Mouse (Mus musculus) liver, embryonic 13.5 days (tissue): ENCODE measurements around the gene Pvr. TPM values are rescaled to one million over a fixed set of nuclear protein-coding genes. Genes with fewer than 3 reads are reported as not detected.

ENCODE experiments used
- ATAC-seq: fragments of 200-750 bp; cut with Nextera tagmentation; 2 replicates; pipeline ENCODE4 v1.8.0; 2017; ENCODE audit warnings: low read depth, mild to moderate bottlenecking, moderate number of reproducible peaks, moderate library complexity
- DNase-seq: peaks from one replicate; pipeline ENCODE4 v3.0.0; 2022
- H3K27ac ChIP-seq: fragments of 300-500 bp; sonication (generic); 2 replicates; pipeline ENCODE4 v1.5.1; 2015; ENCODE audit warnings: moderate library complexity, mild to moderate bottlenecking, inconsistent platforms
- H3K27me3 ChIP-seq: fragments of 300-500 bp; sonication (generic); 2 replicates; pipeline ENCODE4 v1.6.1; 2015; ENCODE audit warnings: mild to moderate bottlenecking, inconsistent platforms
- H3K36me3 ChIP-seq: fragments of 300-500 bp; sonication (generic); 2 replicates; pipeline ENCODE4 v1.6.1; 2015; ENCODE audit warnings: mild to moderate bottlenecking, inconsistent platforms
- H3K4me1 ChIP-seq: fragments of 300-500 bp; sonication (generic); replicated peaks from 2 replicates; pipeline ENCODE4 v1.6.1; 2015; ENCODE audit warnings: inconsistent platforms
- H3K4me2 ChIP-seq: fragments of 300-500 bp; sonication (generic); 2 replicates; pipeline ENCODE4 v1.6.1; 2015; ENCODE audit warnings: inconsistent platforms, mild to moderate bottlenecking, moderate library complexity
- H3K4me3 ChIP-seq: fragments of 300-500 bp; sonication (generic); replicated peaks from 2 replicates; pipeline ENCODE4 v1.5.1; 2015; ENCODE audit warnings: mild to moderate bottlenecking, inconsistent platforms
- H3K9ac ChIP-seq: fragments of 300-500 bp; sonication (generic); 2 replicates; pipeline ENCODE4 v1.6.1; 2015; ENCODE audit warnings: mild to moderate bottlenecking, inconsistent platforms
- H3K9me3 ChIP-seq: fragments of 300-500 bp; sonication (generic); replicated peaks from 2 replicates; pipeline ENCODE4 v1.6.1; 2016; ENCODE audit warnings: inconsistent platforms
- WGBS: fragments of 180-500 bp; shearing (Covaris S2); methylation state at CpG from one replicate; pipeline ENCODE4 v1.1.7; 2015; ENCODE audit not compliant: insufficient replicate concordance; 5-methylcytosine and 5-hydroxymethylcytosine counted together
- polyA plus RNA-seq: library from polyadenylated mRNA; unstranded; fragments of >200 nt; fragmentation: Nextera tagmentation; extraction: Ambion mirVana; gene quantifications from 2 replicates; pipeline ENCODE4 v1.2.1, GENCODE M21; 2015

Pvr gene
- polyA plus RNA-seq, 1 experiment from 2014 or later: 2.2 TPM

DNA sequence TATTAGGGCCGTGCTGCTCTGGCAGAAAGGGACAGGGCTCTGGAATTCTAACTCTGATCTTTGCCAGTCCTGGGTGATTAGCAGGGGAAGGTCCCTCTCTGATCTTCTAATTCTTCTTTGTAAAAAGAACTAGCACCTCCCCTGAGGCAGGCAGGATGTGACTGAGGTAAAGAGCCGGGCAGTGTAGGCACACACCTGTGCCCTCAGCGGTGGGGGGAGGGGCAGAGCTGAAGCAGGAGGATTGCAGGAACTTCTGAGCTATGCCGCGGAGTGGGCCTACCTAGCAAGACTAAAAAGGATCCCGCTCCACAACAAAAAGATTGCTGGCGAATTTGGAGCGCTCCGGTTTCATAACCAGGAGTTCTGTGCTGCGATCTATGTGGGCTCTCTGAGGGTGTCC lies 29.0 kb upstream of the Pvr start:
- H3K9me3 ChIP-seq: no peaks in the 10 kb centered on the region
- H3K4me3 ChIP-seq: no peak overlapping the region
- DNase-seq (no peak), ATAC-seq (no peak)
- no peaks in the 10 kb centered on the region for H3K27me3 ChIP-seq
- no peak overlapping the region for H3K27ac ChIP-seq
- no peaks in the 10 kb centered on the region for H3K36me3 ChIP-seq
- no peak overlapping the region for H3K9ac ChIP-seq
- no peak overlapping the region for H3K4me2 ChIP-seq
- WGBS: 62% methylated on average over 10 of the region's 10 CpGs
- no peaks in the 10 kb centered on the region for H3K4me1 ChIP-seq

DNA sequence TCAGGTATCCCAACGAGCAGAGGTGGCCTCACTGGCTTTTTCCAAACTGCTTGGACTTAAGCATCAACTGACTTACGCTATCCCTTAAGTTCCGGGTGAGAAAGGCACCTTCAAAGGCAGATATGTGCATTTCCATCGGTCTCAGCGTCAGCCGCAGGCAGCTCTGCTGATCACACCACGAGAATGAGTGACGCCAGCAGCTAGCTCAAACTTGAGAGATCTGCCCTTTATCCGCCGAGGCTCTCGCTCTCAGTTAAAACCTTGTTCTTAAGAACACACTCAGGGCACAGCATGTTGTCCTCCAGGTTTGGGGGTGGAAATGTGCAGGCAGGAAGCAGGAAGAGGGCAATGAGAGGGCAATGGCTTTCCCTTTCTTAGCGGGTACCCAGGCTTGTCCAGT lies 28.0 kb upstream of the Pvr start:
- ATAC-seq: no peak
- WGBS: 64% methylated on average over 12 of the region's 12 CpGs
- no peaks in the 10 kb centered on the region for H3K9me3 ChIP-seq
- no peaks in the 10 kb centered on the region for H3K27me3 ChIP-seq
- H3K27ac ChIP-seq: no peak overlapping the region
- no peak for DNase-seq
- no peaks in the 10 kb centered on the region for H3K4me1 ChIP-seq
- H3K36me3 ChIP-seq: no peaks in the 10 kb centered on the region
- no peak overlapping the region for H3K9ac ChIP-seq
- no peak overlapping the region for H3K4me2 ChIP-seq
- H3K4me3 ChIP-seq: no peak overlapping the region

DNA sequence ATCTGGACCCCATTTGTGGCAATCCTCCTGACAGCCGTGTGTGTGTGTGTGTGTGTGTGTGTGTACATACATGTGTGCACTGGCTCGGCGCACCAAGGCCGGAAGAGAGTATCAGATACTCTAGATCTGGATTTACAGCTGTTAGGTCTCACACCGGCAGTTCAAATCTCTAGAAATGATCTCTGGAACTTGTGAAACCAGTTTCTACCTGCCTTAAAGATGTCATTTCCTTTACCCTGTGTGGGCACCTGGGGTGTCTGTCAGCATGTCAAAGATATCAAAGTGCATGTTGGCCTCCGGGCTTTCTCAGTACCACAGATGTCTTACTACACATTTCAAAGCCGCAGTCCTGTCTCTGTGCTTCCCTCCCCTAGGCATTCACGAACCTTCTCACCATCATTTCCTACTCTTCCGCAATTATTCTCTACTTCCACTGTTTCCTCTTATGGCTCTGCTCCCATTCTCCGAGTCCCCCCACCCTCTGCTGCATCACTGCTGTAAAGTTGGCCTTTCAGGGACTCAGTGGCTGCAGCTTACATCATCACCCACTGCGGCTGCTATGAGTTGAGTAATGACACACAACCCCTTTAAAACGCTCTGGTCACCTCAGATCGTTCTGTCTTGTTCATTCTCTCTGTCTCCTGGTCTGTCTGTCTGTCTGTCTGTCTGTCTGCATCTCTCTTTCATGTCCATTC lies 25.0 kb upstream of the Pvr start:
- Histone ChIP-seq H3K9ac (no peak overlapping the region), H3K27me3 (no peaks in the 10 kb centered on the region), H3K4me2 (no peak overlapping the region), H3K4me3 (no peak overlapping the region), H3K36me3 (no peaks in the 10 kb centered on the region), H3K4me1 (no peaks in the 10 kb centered on the region), H3K9me3 (no peaks in the 10 kb centered on the region), H3K27ac (no peak overlapping the region)
- DNase-seq (no peak), ATAC-seq (no peak)
- WGBS: 64% methylated on average over 13 of the region's 13 CpGs

DNA sequence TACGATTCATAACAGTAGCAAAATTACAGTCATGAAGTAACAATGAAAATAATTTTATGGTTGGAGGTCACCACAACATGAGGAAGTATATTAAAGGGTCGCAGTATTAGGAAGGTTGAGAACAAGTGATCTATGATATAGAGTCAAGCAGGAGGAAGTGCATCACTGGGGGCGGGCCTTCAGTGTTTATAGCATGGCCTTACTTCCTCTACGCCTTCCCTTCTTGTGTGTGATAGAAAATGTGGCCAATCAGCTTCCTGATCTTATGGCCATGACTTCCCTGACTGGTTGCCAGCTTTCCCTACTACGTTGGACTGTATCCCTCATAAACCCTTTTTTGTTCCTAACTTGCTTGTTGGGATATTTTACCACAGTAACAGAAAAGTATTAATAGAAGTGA lies 24.2 kb upstream of the Pvr start:
- no peaks in the 10 kb centered on the region for H3K9me3 ChIP-seq
- no peak overlapping the region for H3K27ac ChIP-seq
- ATAC-seq (no peak), DNase-seq (no peak)
- H3K36me3 ChIP-seq: no peaks in the 10 kb centered on the region
- H3K4me2 ChIP-seq: no peak overlapping the region
- H3K9ac ChIP-seq: no peak overlapping the region
- H3K4me1 ChIP-seq: no peaks in the 10 kb centered on the region
- no peaks in the 10 kb centered on the region for H3K27me3 ChIP-seq
- WGBS: 68% methylated on average over 5 of the region's 5 CpGs
- no peak overlapping the region for H3K4me3 ChIP-seq

- Histone ChIP-seq H3K4me3 (no peak overlapping the region), H3K4me1 (peaks cover 2% of the 10 kb centered on the region; the same call in 1 of the 2 replicates), H3K27me3 (no peaks in the 10 kb centered on the region), H3K36me3 (no peaks in the 10 kb centered on the region), H3K9me3 (no peaks in the 10 kb centered on the region), H3K9ac (no peak overlapping the region), H3K4me2 (no peak overlapping the region), H3K27ac (no peak overlapping the region)
- DNase-seq: no peak
- WGBS: 72% methylated on average over 8 of the region's 8 CpGs
- no peak for ATAC-seq
Observed at GRCm38 (mm10) chr7:19944709-19945108, 23.7 kb upstream of the Pvr start.

GRCm38 (mm10) chr7:19940256-19940655 lies 19.3 kb upstream of the Pvr start:
- Histone ChIP-seq H3K27me3 (no peaks in the 10 kb centered on the region), H3K9me3 (no peaks in the 10 kb centered on the region), H3K4me3 (no peak overlapping the region), H3K27ac (no peak overlapping the region), H3K4me1 (peaks cover 5% of the 10 kb centered on the region), H3K4me2 (no peak overlapping the region), H3K36me3 (no peaks in the 10 kb centered on the region), H3K9ac (no peak overlapping the region)
- WGBS: 10% methylated on average over 4 of the region's 6 CpGs
- DNase-seq: no peak
- no peak for ATAC-seq

GRCm38 (mm10) chr7:19939555-19940235 lies 18.7 kb upstream of the Pvr start:
- Histone ChIP-seq H3K4me1 (peaks cover 10% of the 10 kb centered on the region), H3K36me3 (no peaks in the 10 kb centered on the region), H3K4me3 (no peak overlapping the region), H3K27ac (no peak overlapping the region), H3K9ac (no peak overlapping the region), H3K9me3 (no peaks in the 10 kb centered on the region), H3K4me2 (no peak overlapping the region), H3K27me3 (no peaks in the 10 kb centered on the region)
- no peak for ATAC-seq
- 29% methylated on average over 12 of the region's 12 CpGs for WGBS
- no peak for DNase-seq

DNA sequence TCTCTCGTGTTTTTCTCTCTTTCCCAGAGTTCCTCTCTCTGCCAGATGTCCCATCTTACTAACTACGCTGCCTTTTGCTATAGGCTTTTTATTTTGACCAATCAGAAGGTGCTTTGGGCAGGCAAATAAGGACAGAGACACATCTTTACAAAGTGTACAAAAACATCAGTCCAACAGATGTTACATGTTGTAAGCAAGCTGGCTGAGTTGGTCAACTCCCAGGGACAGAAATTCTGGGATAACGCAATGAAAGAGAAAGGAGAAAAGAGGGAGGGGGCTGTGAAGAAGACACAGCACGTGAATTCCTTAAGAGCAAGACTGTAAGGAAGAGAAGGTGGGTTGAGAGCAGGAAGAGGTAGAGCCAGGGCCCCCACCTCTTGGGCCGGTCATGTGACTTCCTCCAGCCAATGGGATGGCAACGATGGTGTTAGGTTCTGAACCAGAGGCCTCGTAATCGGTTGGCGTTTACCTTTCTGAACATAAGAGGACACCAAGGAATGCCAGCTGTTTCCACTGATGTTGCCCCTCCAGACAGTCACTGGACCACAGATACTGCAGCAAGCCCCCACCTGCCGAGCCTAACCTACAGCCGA lies 16.4 kb upstream of the Pvr start:
- H3K27me3 ChIP-seq: peaks cover 3% of the 10 kb centered on the region; the same call in 1 of the 2 replicates
- H3K9ac ChIP-seq: no peak overlapping the region
- H3K36me3 ChIP-seq: no peaks in the 10 kb centered on the region
- no peak overlapping the region for H3K4me2 ChIP-seq
- H3K4me1 ChIP-seq: peaks cover 20% of the 10 kb centered on the region
- DNase-seq (no peak), ATAC-seq (no peak)
- H3K4me3 ChIP-seq: no peak overlapping the region
- H3K9me3 ChIP-seq: no peaks in the 10 kb centered on the region
- 65% methylated on average over 11 of the region's 11 CpGs for WGBS
- no peak overlapping the region for H3K27ac ChIP-seq

GRCm38 (mm10) chr7:19935961-19936360 lies 15.0 kb upstream of the Pvr start:
- 46% methylated on average over 6 of the region's 6 CpGs for WGBS
- Histone ChIP-seq H3K4me3 (no peak overlapping the region), H3K4me1 (peaks cover 20% of the 10 kb centered on the region), H3K27ac (peak overlapping the region; percentile 59), H3K36me3 (no peaks in the 10 kb centered on the region), H3K27me3 (peaks cover 12% of the 10 kb centered on the region; the same call in 1 of the 2 replicates), H3K9ac (no peak overlapping the region), H3K9me3 (no peaks in the 10 kb centered on the region), H3K4me2 (peak overlapping the region; percentile 42)
- no peak for DNase-seq
- ATAC-seq: no peak

DNA sequence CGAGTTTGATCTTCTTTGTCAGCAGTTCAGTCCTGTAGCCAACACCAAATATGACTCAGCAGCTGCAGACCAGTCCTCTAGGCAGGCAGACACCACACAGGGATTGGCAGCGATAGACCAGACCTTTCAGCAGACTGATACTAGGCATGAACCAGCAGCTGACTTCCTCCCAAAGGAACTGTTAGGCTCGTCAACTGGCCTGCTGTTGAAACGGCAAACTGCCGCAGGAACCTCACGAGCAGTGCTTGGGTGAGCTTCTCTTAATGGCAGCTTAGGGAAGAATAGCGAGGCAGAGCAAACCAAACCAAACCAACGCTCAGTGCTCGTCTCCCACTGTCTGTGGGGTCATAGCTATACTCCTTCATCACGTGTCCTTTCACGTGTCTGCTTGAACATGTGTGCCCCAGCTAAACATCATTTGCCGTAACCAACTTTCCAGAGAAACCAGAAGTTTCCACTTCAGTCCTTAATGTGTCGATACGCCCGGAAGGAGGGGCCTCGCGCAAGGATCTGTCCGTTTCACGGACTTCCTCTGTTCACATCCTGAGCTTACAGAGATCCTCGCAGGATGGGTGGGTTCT lies 14.3 kb upstream of the Pvr start:
- Histone ChIP-seq H3K27ac (peak overlapping the region; percentile 59), H3K27me3 (peaks cover 12% of the 10 kb centered on the region; the same call in 1 of the 2 replicates), H3K4me2 (peak overlapping the region; percentile 42), H3K9ac (no peak overlapping the region), H3K4me3 (peak overlapping the region; percentile 18), H3K36me3 (no peaks in the 10 kb centered on the region), H3K9me3 (no peaks in the 10 kb centered on the region), H3K4me1 (peaks cover 20% of the 10 kb centered on the region)
- 16% methylated on average over 20 of the region's 20 CpGs for WGBS
- peak; percentile 52; the same call in 1 of the 2 replicates for ATAC-seq
- DNase-seq: no peak
